Mouse (Mus musculus) MEL-GATA-1-ER (cell line): ENCODE measurements around the gene Gm5458.
"Not testable (repeated sequence)": the region's sequence is repeated elsewhere in the genome, so short reads cannot be mapped to it uniquely, and the experiment has no call there.

ENCODE experiments used
- DNase-seq: peaks from one replicate; pipeline ENCODE4 v3.0.0-alpha.2; 2012; ENCODE audit warnings: low read depth; ENCODE audit errors: extremely low read depth

Gene Gm5458

DNA sequence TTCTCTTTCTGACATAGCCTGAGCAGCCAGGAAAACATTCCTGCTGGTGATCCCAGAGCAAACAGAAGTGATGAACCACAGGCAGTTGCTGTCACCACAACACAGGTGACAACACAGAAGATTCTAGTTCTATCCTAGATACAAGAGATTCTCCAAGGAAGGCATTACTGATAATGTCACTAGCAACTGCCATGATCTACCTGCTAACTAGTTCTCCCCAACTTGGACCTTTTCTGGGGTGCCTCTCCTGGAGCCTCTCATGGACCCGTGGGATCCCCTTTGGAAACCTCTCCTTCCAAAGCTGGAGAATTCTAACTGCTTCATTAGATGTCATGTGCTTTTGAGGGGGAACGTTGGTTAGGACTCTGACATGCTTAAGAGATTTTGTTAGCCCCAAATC lies at the start of gene Gm5458:
Gene Gm5458 (minus strand): TSS at position 101 of the 400 bp plus-strand sequence.
- DNase-seq, result not testable (repeated sequence)

DNA sequence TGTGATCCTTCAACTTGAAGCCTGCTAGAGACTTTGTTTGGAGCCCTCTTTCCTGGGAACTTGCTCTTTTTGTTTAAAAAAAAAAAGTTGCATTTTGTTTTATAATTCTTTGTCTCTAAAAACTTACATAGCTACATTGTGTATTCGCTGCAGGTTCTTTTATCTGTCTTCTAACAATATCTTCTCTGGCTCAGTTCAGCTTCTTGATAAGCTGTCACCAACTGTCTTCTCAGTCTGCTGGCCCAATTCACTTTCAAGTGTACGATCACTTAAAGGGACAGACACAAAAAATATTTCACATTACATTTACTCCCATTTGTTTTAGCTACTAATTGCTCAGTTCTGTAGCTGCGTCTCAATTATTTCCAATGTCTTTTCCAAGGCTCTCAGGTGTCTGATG lies 43.9 kb upstream of the Gm5458 start:
- DNase-seq, result no peak

DNA sequence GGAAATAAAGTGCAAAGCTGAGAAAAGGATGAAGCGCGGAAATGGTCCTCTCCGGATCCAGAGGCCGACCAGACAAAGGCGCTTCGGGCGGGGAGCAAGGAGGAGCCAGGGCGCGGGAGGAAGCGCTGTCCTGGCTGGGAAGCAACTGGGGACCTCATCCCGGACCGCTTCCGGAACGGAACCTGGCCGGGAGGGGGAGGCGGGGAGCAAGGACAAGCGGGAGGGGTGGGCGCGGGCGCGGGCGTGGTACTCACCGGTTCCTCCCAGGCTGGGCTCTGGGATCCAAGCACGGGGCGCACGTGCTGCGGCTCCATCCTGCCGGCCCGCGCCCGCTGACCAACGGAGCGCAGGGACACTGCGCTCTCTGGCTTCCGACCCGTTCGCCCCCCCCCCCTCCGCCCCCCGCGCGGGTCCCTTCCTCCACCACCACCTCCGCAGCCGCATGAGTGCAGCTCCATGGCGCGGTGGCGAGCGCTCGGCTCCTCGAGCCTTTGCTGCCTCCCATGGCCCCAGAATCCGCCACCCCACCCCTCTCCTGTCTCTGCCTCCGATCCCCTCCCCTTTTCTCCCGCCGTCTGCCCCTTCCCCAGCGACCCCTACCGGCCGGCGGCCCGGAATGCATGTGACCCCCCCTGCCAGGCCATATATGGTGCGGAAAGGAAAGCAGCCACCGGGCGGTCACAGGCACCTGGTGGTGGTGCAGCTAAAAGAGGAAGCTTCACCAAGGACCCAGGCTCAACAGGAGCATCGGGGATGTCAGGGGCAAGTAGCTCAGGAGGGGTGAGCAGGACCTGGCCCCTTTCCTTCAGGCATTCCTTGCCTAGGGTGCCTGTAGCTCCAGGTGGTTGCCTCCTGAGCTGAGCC lies 17.3 kb downstream of the Gm5458 start, which contains the start of gene Gm2237:
Gene Gm2237 (minus strand): TSS at position 332 of the 864 bp plus-strand sequence.
- not testable (repeated sequence) for DNase-seq

DNA sequence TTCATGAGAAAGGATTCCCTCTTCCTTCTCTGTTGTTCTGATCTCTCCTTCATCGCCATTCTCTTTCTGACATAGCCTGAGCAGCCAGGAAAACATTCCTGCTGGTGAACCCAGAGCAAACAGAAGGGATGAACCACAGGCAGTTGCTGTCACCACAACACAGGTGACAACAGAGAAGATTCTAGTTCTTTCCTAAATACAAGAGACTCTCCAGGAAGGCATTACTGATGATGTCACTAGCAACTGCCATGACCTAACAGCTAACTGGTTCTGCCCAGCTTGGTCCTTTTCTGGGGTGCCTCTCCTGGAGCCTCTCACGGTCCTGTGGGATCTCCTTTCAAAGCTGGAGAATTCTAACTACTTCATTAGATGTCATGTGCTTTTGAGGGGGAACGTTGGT lies 52.5 kb downstream of the Gm5458 start, which contains the start of gene Gm2244:
Gene Gm2244 (minus strand): TSS at position 101 of the 400 bp plus-strand sequence.
- DNase-seq, result not testable (repeated sequence)
